Mouse (Mus musculus): ENCODE measurements around the gene Mst1r.

The Mst1r gene

GRCm38 (mm10) chr9:107950460-107951355, 44.0 kb downstream of the Mst1r start:
- CTCF ChIA-PET: interaction anchor here (1.6 kb wide), 1 partner anchor 11 kb away, joined by 3 read pairs; no protein-coding TSS in a partner anchor

DNA sequence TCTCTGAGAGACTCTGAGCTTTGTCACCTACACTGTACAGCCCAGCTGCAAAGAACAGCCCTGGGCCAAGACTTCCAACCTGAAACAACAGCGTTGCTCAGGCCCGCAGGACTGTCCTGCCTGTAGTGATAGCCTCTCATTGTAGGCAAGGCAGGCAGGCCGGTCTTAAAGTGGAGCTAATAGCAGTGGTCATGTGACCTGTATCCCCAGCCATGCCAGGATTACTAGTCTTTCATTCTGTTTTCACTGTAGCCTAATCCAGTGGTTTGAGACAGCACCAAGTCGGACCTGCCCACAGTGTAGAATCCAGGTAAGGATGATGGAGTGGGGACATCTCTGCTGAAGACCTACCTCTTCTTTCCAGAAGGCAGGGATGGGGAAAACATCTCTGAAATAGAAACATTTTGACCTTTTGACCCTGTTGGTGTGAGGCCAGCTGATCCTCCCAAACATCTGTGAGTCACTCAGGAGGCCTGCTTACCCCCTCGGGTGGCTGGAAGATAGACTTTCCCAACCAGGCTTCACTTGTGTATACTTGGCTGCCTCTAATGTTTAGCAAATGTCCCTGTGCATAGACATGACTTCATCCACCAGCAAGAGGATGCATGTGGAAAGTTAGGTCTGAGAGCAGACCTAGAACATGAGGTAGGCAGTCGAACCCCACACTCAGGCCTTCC, 49.1 kb downstream of the Mst1r start:
- CTCF ChIA-PET: interaction anchor here (0.8 kb wide), 1 partner anchor 20 kb away, joined by 6 read pairs; no protein-coding TSS in a partner anchor

DNA sequence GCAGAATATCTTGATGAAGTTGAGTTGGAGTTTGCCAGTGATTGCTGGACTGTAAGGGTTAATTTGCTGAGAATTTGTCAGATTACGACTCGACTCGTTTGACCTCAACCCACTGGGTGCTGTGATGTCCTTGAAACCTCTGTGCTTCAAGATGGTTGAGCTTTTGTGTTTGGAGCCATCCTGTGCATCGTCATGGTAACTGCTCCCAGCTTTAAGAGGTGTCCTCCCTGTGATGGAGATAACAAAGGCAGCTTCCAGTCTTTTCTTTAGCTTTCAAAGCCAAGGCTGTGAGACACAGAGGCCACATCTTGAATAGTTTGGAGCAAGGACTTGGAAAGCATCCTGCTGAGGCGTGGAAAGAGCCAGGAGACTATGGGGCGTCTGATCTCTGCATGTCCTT, 50.5 kb downstream of the Mst1r start:
- CTCF ChIA-PET: interaction anchor here (0.8 kb wide), 1 partner anchor 65 kb away, joined by 3 read pairs; no protein-coding TSS in a partner anchor

GRCm38 (mm10) chr9:107959896-107960295, 53.2 kb downstream of the Mst1r start:
- CTCF ChIA-PET: no interaction called here

DNA sequence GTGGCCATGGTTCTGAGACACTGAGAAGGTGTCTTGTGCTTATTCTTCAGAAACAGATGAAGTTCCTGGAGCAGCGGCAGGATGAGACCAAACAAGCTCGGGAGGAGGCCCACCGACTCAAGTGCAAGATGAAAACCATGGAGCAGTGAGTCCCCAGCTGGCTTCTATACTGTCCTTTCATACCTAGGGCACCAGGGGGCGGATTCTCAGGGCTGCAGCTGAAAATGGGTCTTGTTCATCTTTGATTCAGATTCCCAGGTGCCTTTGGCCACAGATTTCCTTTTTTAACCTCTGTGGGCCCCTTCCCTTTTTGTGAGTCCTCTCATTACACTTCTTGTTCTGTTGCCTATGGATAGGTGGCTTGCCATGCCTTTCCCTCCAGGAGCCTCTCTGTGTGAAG, 54.3 kb downstream of the Mst1r start:
- CTCF ChIA-PET: interaction anchor here (1.0 to 1.1 kb wide), 2 partner anchors 10 to 27 kb away, joined by 3 read pairs; no protein-coding TSS in a partner anchor

GRCm38 (mm10) chr9:107961351-107961762, 54.7 kb downstream of the Mst1r start:
- CTCF ChIA-PET: interaction anchor here (1.0 to 1.1 kb wide), 2 partner anchors 10 to 26 kb away, joined by 3 read pairs; no protein-coding TSS in a partner anchor

- CTCF ChIA-PET: interaction anchor here (1.0 to 1.1 kb wide), 2 partner anchors 11 to 26 kb away, joined by 3 read pairs; no protein-coding TSS in a partner anchor
Measured at GRCm38 (mm10) chr9:107961881-107962280, 55.2 kb downstream of the Mst1r start.

DNA sequence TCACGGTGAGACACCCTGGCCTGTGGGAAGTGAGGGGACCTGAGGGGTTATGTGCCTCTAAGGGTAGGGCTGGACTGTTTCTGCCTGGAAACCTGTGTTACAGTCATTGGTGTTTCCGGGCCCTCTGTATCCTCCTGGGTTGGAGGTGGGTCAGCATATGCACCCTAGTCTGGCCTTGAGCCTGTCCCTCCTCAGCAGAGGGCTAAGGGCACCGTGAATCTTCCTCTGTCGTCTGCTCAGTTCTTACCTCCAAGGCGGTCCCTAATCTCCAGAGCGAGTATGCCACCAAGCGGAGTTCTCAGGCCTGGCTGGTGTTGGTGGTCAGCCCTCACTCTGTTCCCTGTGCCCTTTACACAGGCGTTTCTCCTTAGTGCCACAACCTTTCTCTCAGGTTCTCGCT, 56.2 kb downstream of the Mst1r start:
- CTCF ChIA-PET: no interaction called here

DNA sequence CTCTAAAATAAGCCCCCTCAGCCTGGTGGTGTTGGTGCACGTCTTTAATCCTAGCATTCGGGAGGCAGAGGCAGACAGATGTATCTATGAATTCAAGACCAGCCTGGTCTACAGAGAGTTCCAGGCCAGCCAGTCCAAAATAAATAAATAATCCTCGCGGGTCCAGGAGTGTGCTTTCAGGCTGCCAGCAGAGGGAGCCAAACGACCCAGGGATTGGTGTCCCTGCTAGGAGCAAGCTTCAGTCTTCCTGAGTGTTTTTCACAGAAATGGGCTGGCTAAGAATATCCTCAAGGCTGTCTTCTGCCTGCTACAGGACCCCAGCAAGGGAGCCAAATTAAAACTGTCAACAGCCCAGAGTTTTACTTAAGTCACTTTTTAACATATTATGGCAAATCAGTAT, 57.0 kb downstream of the Mst1r start:
- CTCF ChIA-PET: interaction anchor here (0.6 to 1.4 kb wide), 2 partner anchors 88 kb away, joined by 4 to 6 read pairs; no protein-coding TSS in a partner anchor

DNA sequence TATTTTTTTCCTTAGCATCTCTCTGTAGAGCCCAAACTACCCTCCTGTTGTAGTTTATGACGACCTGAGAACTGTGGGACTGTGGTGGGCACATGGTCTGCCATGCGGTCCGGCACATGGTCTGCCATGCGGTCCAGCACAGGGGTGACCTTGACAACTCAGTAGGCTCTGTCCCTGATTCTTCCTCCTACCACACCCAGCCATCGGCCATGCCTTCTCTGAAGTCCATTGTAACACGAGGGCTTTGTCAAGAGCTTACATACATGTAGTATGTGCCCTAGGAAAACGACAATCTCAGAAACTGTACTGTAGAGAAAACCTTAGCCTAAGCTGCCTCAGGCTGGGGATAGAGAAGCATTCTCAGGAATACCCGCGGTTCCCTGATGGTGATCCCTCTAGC, 58.0 kb downstream of the Mst1r start:
- CTCF ChIA-PET: interaction anchor here (1.4 kb wide), 1 partner anchor 87 kb away, joined by 4 read pairs; no protein-coding TSS in a partner anchor

DNA sequence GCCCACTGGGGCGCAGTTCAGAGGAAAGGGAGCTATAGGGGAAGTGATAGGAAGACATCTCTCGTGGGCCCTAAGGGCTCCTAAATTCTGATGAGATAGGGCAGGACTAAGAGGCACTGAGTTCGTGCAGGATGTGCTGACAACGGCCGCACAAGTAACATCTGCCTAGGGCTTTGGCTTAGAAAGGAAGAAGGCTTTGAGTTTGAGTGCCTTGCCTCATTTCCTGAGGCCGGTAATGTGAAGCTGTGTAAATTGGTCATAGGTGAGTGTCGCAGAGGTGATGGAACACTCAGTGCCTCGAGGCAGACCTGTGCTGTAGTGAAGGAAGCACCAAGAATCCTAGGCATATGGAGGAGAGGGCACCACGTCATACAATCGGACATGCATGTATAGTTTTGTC, 60.0 kb downstream of the Mst1r start:
- CTCF ChIA-PET: no interaction called here

DNA sequence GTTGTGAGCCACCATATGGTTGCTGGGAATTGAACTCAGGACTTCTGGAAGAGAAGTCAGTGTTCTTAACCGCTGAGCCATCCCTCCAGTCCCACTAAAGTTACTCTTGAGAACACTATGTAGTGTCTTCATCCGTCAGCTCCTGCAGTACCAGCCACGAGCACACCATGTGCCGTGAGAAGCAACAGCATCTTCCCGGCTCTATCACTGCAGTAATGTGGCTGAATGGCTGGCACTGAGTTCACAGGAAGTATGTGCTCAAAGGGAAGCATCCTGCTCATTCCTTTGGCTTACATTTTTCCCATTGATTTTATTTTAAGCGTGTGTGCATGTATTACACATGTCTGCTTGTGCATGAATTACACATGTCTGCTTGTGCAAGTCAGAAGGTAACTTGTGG, 60.8 kb downstream of the Mst1r start:
- CTCF ChIA-PET: no interaction called here

DNA sequence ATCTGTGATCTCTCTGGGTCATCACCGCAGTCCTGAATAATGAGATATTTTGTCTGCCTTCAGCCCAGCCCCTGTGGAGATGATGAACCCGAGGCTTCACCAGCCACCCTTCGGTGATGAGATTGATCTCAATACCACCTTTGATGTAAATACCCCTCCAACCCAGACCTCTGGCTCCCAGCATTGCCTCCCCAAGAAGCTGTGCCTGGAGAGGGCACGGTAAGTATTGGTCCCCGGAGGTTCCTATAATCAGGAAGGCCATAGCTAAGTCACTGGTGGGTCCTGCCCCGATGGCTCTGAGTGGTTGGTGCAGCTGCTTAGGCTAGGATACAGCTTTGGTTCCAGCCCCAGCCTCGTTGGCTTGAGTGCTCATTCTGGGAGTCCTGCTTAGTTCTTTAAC, 61.9 kb downstream of the Mst1r start:
- CTCF ChIA-PET: no interaction called here

Data from spleen, embryonic (tissue).